ENCODE assay signal across 8 mouse cellular contexts in the genomic region with DNA sequence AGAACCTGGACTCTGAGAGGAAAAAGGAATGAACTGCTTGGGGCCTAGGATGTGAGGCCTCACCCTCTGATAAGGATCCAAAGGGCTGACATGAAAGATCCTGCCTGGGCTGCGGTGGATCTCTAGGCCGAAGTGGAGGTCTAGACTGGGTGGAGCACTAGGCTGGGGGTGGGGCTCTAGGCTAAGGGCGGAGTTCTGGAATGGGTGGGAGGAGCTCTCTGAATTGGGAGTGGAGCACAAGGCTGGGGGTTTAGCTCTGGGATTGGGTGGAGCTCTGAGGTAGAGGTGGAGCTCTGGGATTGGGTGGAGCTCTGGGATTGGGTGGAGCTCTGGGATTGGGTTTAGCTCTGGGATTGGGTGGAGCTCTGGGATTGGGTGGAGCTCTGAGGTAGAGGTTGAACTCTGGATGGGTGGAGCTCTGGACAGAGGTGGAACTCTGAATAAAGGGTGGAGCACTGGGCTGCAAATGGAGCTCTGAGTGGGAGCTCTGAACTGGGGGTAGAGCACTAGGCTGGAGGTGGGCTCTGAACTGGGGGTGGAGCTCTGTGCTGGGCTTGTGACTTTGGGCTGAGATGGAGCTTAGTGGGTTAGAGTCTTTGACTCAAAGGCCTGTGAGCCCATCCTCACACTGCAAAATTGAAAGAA.
DNase-seq lines count a peak whose midpoint lies in the region; ATAC-seq lines count a peak whose summit lies in the region.

No protein-coding gene starts in this region.

- H3K4me3 ChIP-seq in neural tube, embryonic 12.5 days: no peak overlapping the region
- no peak overlapping the region for H3K4me3 ChIP-seq in forebrain, embryonic 16.5 days (replicated peaks; ENCODE audit: low read length)
- H3K4me3 ChIP-seq in intestine, embryonic 16.5 days (ENCODE audit: low read length): no peak overlapping the region
- no peak overlapping the region for H3K4me3 ChIP-seq in midbrain, embryonic 12.5 days

- peaks cover 16% of the 10 kb centered on the region for H3K4me1 ChIP-seq in neural tube, embryonic 12.5 days
- H3K4me1 ChIP-seq in forebrain, embryonic 16.5 days (replicated peaks; ENCODE audit: control insufficient read depth, insufficient read depth, low read length): peaks cover 10% of the 10 kb centered on the region
- H3K4me1 ChIP-seq in intestine, embryonic 16.5 days (ENCODE audit: control insufficient read depth, insufficient read depth, low read length): 0 out of 2 replicates have a peak, but pooled peaks cover 3% of the 10 kb centered on the region
- peaks cover 11% of the 10 kb centered on the region for H3K4me1 ChIP-seq in midbrain, embryonic 12.5 days

- H3K9ac ChIP-seq in neural tube, embryonic 12.5 days: no peak overlapping the region
- no peak overlapping the region for H3K9ac ChIP-seq in forebrain, embryonic 16.5 days (replicated peaks; ENCODE audit: low read depth, low read length)
- H3K9ac ChIP-seq in intestine, embryonic 16.5 days (ENCODE audit: low read depth, low read length): no peak overlapping the region
- H3K9ac ChIP-seq in midbrain, embryonic 12.5 days (replicated peaks): no peak overlapping the region

- H3K36me3 ChIP-seq in neural tube, embryonic 12.5 days: no peaks in the 10 kb centered on the region
- no peaks in the 10 kb centered on the region for H3K36me3 ChIP-seq in forebrain, embryonic 16.5 days (ENCODE audit: control insufficient read depth, insufficient read depth)
- no peaks in the 10 kb centered on the region for H3K36me3 ChIP-seq in intestine, embryonic 16.5 days (ENCODE audit: control insufficient read depth, insufficient read depth, low read length)
- H3K36me3 ChIP-seq in midbrain, embryonic 12.5 days: no peaks in the 10 kb centered on the region

- no peaks in the 10 kb centered on the region; the same call in 1 of the 2 replicates for H3K27me3 ChIP-seq in neural tube, embryonic 12.5 days (replicated peaks)
- no peaks in the 10 kb centered on the region for H3K27me3 ChIP-seq in forebrain, embryonic 16.5 days (replicated peaks; ENCODE audit: control insufficient read depth, insufficient read depth, low read length)
- H3K27me3 ChIP-seq in intestine, embryonic 16.5 days (replicated peaks; ENCODE audit: control insufficient read depth, insufficient read depth, low read length): no peaks in the 10 kb centered on the region; the same call in 1 of the 2 replicates
- peaks cover 65% of the 10 kb centered on the region for H3K27me3 ChIP-seq in midbrain, embryonic 12.5 days

- no peaks in the 10 kb centered on the region for H3K9me3 ChIP-seq in neural tube, embryonic 12.5 days
- H3K9me3 ChIP-seq in forebrain, embryonic 16.5 days (ENCODE audit: control insufficient read depth, low read length): no peaks in the 10 kb centered on the region
- no peaks in the 10 kb centered on the region for H3K9me3 ChIP-seq in intestine, embryonic 16.5 days (ENCODE audit: control insufficient read depth, low read length)
- no peaks in the 10 kb centered on the region for H3K9me3 ChIP-seq in midbrain, embryonic 12.5 days

- peak; percentile 56 for ATAC-seq in neural tube, embryonic 12.5 days (ENCODE audit: low FRiP score, low read depth)
- ATAC-seq in forebrain, embryonic 16.5 days: peak; percentile 59
- peak; percentile 92 for ATAC-seq in intestine, embryonic 16.5 days
- peak; percentile 72 for ATAC-seq in midbrain, embryonic 12.5 days (ENCODE audit: low FRiP score, low read depth)

- DNase-seq in neural tube, embryonic 10.5 days (ENCODE audit: extremely low spot score, low spot score): no peak
- DNase-seq in adrenal gland, postnatal 4 days (ENCODE audit: low spot score in 2 of 2): no peak
- no peak for DNase-seq in right cerebral cortex, adult 18-20 months
- no peak for DNase-seq in natural killer cell, adult 2 months (ENCODE audit: low spot score in 2 of 2)

- no peak overlapping the region for H3K4me2 ChIP-seq in neural tube, embryonic 12.5 days (replicated peaks)
- no peak overlapping the region for H3K4me2 ChIP-seq in forebrain, embryonic 16.5 days (ENCODE audit: low read length)
- no peak overlapping the region for H3K4me2 ChIP-seq in intestine, embryonic 16.5 days (ENCODE audit: low read depth, low read length)
- H3K4me2 ChIP-seq in midbrain, embryonic 12.5 days (replicated peaks): no peak overlapping the region

- no peak overlapping the region for H3K27ac ChIP-seq in neural tube, embryonic 12.5 days
- no peak overlapping the region for H3K27ac ChIP-seq in forebrain, embryonic 16.5 days (ENCODE audit: low read length)
- H3K27ac ChIP-seq in intestine, embryonic 16.5 days (ENCODE audit: low read length): no peak overlapping the region
- no peak overlapping the region for H3K27ac ChIP-seq in midbrain, embryonic 12.5 days (replicated peaks)

- 20% methylated on average over 3 of the region's 3 CpGs for WGBS in neural tube, embryonic 12.5 days
- WGBS in forebrain, embryonic 16.5 days: 21% methylated on average over 3 of the region's 3 CpGs
- WGBS in intestine, embryonic 16.5 days: 10% methylated on average over 3 of the region's 3 CpGs
- WGBS in midbrain, embryonic 12.5 days: 25% methylated on average over 3 of the region's 3 CpGs
